Mouse (Mus musculus) brain, embryonic 14.5 days (tissue): Measurements from ENCODE around the gene BC051665. TPM values are rescaled to one million over a fixed set of nuclear protein-coding genes. Genes with fewer than 3 reads are reported as not detected.
A peak's percentile ranks its signal among the peaks of the same experiment; 100 is the strongest.

Source experiments
- DNase-seq: peaks from one replicate; pipeline ENCODE4 v3.0.0-alpha.2; 2011; ENCODE audit warnings: low read depth
- CTCF ChIP-seq: fragments of 200-500 bp; IDR thresholded peaks from 2 replicates; pipeline ENCODE4 v1.5.1; 2012; ENCODE audit warnings: inconsistent platforms, mild to moderate bottlenecking, moderate library complexity, borderline replicate concordance; ENCODE audit not compliant: insufficient read depth, insufficient read length; ENCODE audit errors: extremely low read depth
- POLR2A ChIP-seq: fragments of 200-500 bp; IDR thresholded peaks from 2 replicates; pipeline ENCODE4 v1.6.1; 2012; ENCODE audit warnings: mild to moderate bottlenecking, inconsistent platforms, borderline replicate concordance; ENCODE audit not compliant: poor library complexity, insufficient read depth, insufficient read length, severe bottlenecking; ENCODE audit errors: extremely low read depth
- polyA plus RNA-seq: library from polyadenylated mRNA; depleted of rRNA; stranded (reverse); fragments of >200 nt; gene quantifications from 2 replicates; pipeline ENCODE4 v1.2.3, GENCODE M21; 2012

BC051665 gene
- polyA plus RNA-seq, 1 experiment = not detected

- TF ChIP-seq POLR2A (no peak), CTCF (no peak)
- no peak for DNase-seq
Measured at GRCm38 (mm10) chr13:60760392-60760791, 25.8 kb downstream of the BC051665 start.

DNA sequence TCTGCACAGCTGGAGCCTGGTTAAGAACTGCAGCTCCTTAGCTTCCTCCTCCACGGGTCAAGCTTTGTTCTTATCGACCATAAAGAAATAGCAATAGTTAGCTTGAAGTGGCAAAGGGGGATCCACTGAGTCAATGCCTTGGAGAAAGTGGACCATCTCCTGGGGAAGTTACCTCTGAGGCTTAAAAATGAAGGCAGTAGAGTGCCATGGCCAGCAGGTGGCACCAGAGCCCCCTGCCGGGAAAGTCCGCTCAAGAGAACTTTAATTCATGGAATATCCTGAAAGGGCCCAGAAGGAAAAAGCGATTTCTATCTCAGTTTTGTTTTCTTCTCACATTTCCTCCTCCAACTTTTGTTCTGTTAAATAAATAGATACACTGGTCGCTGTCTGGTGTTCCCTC, 27.0 kb downstream of the BC051665 start:
- peak; percentile 65 for DNase-seq
- TF ChIP-seq POLR2A (no peak), CTCF (peak; percentile 92)

- no peak for DNase-seq
- TF ChIP-seq POLR2A = no peak
- no peak for TF ChIP-seq CTCF
Measured at GRCm38 (mm10) chr13:60757292-60757691, 28.9 kb downstream of the BC051665 start.

GRCm38 (mm10) chr13:60755251-60755650, 30.9 kb downstream of the BC051665 start:
- TF ChIP-seq POLR2A = no peak
- no peak for TF ChIP-seq CTCF
- no peak for DNase-seq

DNA sequence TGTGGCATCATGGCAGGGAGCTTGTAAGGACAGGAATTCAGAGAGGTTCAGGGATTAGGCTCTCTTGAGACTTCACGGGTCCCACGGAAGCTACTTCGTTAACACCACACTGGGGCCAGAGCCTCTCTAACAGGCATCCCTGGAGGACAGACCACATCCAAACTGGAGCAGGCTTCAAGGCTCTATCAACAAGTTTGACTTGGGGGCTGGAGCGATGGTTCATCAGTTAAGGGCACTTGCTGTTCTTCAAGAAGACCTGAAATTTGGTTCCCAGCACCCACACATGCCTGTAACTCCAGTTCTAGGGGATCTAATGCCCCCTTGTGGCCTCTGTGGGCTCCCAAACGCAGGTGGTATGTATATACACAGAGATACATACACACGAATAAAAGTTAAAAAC, 32.9 kb downstream of the BC051665 start:
- DNase-seq = no peak
- no peak for TF ChIP-seq POLR2A
- TF ChIP-seq CTCF = no peak

DNA sequence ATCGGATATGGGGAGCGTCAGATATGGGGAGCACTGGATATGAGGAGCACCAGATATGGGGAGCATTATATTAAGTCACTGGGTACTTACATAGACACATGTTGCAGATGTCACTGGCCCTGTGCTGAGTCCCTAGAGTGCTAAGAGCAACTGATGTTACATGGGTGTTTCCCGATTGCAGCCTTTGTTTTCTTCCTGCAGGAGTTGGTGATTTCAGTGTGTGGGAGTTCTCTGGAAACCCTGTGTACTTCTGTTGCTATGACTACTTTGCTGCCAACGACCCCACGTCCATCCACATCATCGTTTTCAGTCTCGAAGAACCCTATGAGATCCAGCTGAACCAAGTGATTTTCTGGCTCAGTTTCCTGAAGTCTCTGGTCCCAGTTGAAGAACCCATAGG, 35.2 kb downstream of the BC051665 start:
- DNase-seq = no peak
- TF ChIP-seq CTCF (no peak), POLR2A (no peak)

GRCm38 (mm10) chr13:60748556-60748955, 37.6 kb downstream of the BC051665 start:
- TF ChIP-seq POLR2A (no peak), CTCF (peak; percentile 55; the same call in 1 of the 2 replicates)
- no peak for DNase-seq

- DNase-seq = no peak
Measured at GRCm38 (mm10) chr13:60747201-60747600, 39.0 kb downstream of the BC051665 start.

DNA sequence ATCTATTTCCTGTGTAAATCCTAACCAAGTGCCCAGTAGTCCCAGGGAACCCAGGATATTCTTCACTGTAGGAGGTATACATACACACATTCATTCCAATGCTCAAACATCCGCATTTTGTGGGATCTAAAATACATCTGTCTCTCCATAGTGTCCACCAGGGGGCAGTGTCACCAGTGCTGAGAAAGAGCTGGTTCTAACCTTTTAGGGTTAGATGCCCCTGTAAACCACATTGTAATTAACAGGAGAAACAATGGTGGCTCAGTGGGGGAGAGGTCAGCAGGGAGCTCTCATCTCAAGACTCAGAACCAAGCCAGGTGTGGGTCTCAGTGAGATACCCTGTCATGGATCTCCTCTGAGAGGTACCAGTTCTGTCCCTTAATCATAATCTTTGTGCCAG, 39.9 kb downstream of the BC051665 start:
- peak; percentile 57 for DNase-seq
- no peak for TF ChIP-seq POLR2A
- TF ChIP-seq CTCF = peak; percentile 73; the same call in 1 of the 2 replicates

More at GRCm38 (mm10) chr13:60747201-60747600, 39.0 kb downstream of the BC051665 start:
- TF ChIP-seq POLR2A (no peak), CTCF (no peak)

DNA sequence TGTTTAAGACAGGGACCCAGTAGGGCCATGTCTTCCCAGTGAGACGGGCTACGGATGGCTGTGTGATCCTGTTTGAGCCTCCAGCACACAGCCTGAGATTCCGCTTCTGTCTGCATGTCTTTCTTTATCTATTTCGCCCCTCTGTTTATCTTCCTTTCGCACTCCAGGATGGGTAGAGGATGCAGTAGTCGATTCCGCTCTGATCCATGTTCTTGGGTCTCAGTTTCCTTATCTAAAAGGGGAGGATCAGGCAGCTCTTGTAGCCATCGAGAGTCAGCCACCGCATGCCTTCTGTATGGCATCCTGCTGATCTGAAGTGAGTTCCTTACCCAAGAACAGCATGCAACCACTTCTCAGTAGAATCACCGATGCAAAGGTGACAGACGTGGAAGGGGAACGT, 40.8 kb downstream of the BC051665 start:
- no peak for TF ChIP-seq POLR2A
- DNase-seq = no peak

DNA sequence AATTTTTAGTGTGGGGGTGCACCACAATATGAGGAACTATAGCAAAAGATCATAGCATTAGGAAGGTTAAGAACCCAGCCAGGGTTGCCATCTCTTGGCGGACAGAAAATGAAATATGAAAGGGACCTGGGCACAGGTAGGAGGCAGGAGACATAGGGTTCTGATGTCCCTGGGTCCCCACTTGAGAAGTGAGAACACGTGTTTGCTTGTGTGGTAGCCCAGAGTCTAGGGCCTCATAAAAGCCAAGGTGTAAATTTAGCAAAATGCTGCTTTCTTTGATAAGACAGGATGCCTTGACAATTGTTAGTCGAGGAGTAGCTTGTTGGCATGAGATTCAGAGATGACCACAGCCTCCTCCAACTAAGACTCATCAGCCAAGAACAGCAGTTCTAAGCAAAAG, 41.4 kb downstream of the BC051665 start:
- no peak for TF ChIP-seq POLR2A
- no peak for TF ChIP-seq CTCF
- DNase-seq = no peak

DNA sequence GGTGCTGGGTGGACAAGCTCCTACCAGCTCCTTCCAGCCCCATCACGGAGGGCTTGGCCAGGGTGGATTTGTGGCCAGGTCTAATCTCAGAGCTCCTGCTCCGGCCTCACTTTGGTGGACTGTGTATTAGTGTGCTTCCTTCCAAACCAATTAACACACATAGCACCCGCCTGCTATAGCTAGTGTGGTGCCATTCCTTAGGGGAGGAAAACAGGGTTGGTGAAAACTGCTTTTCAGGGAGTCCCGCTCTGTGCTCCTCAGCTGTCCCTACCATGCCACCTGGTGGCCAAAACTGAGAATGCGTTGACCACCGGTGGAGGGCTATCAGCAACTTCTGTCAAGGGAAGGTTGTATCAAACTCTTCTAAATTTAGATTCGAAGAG, 42.1 kb downstream of the BC051665 start:
- peak; percentile 81 for DNase-seq
- TF ChIP-seq CTCF (peak; percentile 96), POLR2A (no peak)
